Mouse (Mus musculus) thymus, adult 2 months (tissue): ENCODE measurements around the gene Fam183b. TPM values are rescaled to one million over a fixed set of nuclear protein-coding genes. Genes with fewer than 3 reads are reported as not detected.

ENCODE experiments used
- DNase-seq: peaks from one replicate; pipeline ENCODE4 v3.0.0; 2021
- H3K27ac ChIP-seq: fragments of 200-500 bp; 2 replicates; pipeline ENCODE4 v1.5.1; 2012; ENCODE audit warnings: low read length, control low read depth; ENCODE audit not compliant: control insufficient read depth, insufficient read depth
- H3K27me3 ChIP-seq: fragments of 200-500 bp; 2 replicates; pipeline ENCODE4 v1.6.1; 2012; ENCODE audit warnings: mild to moderate bottlenecking, low read length, moderate library complexity, mixed read lengths; ENCODE audit not compliant: control insufficient read depth, insufficient read depth
- H3K36me3 ChIP-seq: fragments of 200-500 bp; 2 replicates; pipeline ENCODE4 v1.6.1; 2012; ENCODE audit warnings: mild to moderate bottlenecking, low read length, moderate library complexity; ENCODE audit not compliant: control insufficient read depth, insufficient read depth
- H3K4me1 ChIP-seq: fragments of 200-500 bp; replicated peaks from 2 replicates; pipeline ENCODE4 v1.6.1; 2012; ENCODE audit warnings: low read length; ENCODE audit not compliant: control insufficient read depth, insufficient read depth
- H3K4me3 ChIP-seq: fragments of 200-500 bp; 2 replicates; pipeline ENCODE4 v1.5.1; 2012; ENCODE audit warnings: mild to moderate bottlenecking, low read length, control low read depth, moderate library complexity; ENCODE audit not compliant: control insufficient read depth, insufficient read depth
- CTCF ChIP-seq: fragments of 200-500 bp; IDR thresholded peaks from 2 replicates; pipeline ENCODE4 v1.5.1; 2012; ENCODE audit warnings: mild to moderate bottlenecking, control low read depth, low read length, moderate library complexity, borderline replicate concordance; ENCODE audit not compliant: control insufficient read depth, poor library complexity, insufficient read depth; ENCODE audit errors: extremely low read depth
- POLR2A ChIP-seq: fragments of 200-500 bp; IDR thresholded peaks from 2 replicates; pipeline ENCODE4 v1.6.1; 2012; ENCODE audit warnings: mild to moderate bottlenecking, low read length, control low read depth, moderate library complexity; ENCODE audit not compliant: control insufficient read depth, poor library complexity, insufficient read depth; ENCODE audit errors: extremely low read depth
- WGBS: fragments of 180-500 bp; shearing (Covaris S2); methylation state at CpG from one replicate; pipeline ENCODE4 v1.1.7; 2018; 5-methylcytosine and 5-hydroxymethylcytosine counted together
- polyA plus RNA-seq: library from polyadenylated mRNA; depleted of rRNA; stranded (reverse); fragments of >200 nt; gene quantifications from 2 replicates; pipeline ENCODE4 v1.2.3, GENCODE M21; 2012

Fam183b gene
- polyA plus RNA-seq, 1 experiment, result 0.82 TPM

DNA sequence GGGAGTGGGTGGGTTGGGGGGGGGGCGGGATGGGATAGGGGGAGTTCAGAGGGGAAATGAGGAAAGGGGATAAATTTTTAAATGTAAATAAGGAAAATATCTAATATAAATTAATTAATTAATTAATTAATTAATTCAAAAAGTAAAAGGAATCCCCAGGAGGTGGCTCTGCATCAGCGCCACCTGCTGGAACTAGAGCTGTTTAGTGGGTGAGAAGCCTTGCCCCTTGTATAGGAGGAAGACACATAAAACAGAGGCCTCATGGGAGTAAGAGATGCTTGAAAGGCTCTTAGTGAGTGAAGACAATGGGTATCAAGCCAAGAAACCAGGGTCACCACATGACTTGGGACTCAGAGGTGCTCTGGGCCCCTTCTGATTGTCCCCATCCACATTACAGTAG is 5.9 kb downstream of the Fam183b start:
- DNase-seq, result no peak
- TF ChIP-seq CTCF (no peak), POLR2A (no peak)
- no peaks in the 10 kb centered on the region for H3K27me3 ChIP-seq
- no peak overlapping the region for H3K27ac ChIP-seq
- no peaks in the 10 kb centered on the region for H3K4me1 ChIP-seq
- no peak overlapping the region for H3K4me3 ChIP-seq
- 86% methylated on average over 2 of the region's 2 CpGs for WGBS
- H3K36me3 ChIP-seq, result no peaks in the 10 kb centered on the region

DNA sequence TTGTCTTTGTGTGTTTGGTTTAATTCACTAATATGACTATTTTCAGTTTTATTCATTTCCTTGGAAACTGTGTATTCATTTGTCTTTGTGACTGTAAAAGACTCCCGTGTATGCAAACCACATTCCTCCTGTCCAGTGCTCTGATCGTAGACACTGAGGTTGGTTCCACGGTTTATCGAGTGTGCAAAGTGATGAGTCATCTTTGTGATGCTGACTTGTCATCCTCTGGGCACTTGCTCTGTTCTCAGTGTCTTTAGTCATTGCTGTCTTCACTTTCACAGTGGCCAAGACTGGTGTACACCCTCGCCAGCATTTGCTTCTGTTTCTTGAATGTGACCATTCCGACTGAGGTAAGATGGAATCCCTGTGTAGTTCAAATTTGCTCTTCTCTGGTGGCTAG is 11.1 kb downstream of the Fam183b start:
- Histone ChIP-seq H3K27ac (no peak overlapping the region), H3K36me3 (no peaks in the 10 kb centered on the region), H3K4me1 (peaks cover 28% of the 10 kb centered on the region), H3K4me3 (no peak overlapping the region), H3K27me3 (no peaks in the 10 kb centered on the region)
- no peak for TF ChIP-seq POLR2A
- TF ChIP-seq CTCF, result no peak
- 58% methylated on average over 6 of the region's 6 CpGs for WGBS
- no peak for DNase-seq

DNA sequence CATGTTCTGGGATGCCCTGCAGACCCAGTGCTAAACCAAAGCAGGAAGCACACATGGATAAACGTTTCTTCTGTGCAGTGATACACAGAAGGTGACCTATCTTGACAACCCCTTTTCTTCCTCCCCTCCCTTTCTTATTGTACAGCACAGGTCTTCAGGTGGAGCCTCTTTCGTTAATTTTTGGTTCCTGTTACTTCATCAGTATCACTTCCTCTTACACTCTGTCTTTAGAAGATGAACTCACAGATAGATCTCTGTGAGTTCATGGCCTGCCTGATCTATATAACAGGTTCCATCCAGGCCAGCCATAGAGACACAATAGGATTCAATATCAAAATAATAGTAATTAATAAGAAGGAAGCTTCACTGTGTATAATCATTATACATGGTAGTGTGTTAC is 11.7 kb downstream of the Fam183b start:
- 7% methylated on average over 2 of the region's 2 CpGs for WGBS
- Histone ChIP-seq H3K27ac (no peak overlapping the region), H3K36me3 (no peaks in the 10 kb centered on the region), H3K27me3 (no peaks in the 10 kb centered on the region), H3K4me3 (no peak overlapping the region), H3K4me1 (peaks cover 28% of the 10 kb centered on the region)
- no peak for TF ChIP-seq POLR2A
- TF ChIP-seq CTCF, result no peak
- no peak for DNase-seq

DNA sequence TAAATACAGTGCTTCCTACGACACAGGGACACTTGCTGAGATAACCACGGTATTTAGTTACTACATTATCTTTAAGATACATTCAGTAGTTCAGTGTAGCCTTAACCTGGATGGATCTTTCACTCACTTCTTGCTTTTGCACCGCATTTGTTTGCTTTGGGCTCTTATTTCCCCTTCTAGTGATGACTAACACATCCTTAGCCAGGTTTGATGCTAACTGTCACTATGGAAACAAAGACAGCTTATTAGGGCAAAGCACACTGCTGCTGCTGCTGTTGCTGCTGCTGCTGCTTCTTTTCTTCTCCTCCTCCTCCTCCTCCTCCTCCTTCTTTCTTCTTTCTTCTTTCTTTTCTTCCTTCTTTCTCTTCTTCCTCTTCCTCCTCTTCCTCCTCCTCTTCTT is 12.2 kb downstream of the Fam183b start:
- no peaks in the 10 kb centered on the region for H3K36me3 ChIP-seq
- 40% methylated on average over 3 of the region's 3 CpGs for WGBS
- no peaks in the 10 kb centered on the region for H3K27me3 ChIP-seq
- peaks cover 28% of the 10 kb centered on the region for H3K4me1 ChIP-seq
- no peak for DNase-seq
- H3K27ac ChIP-seq, result no peak overlapping the region; the same call in 1 of the 2 replicates
- H3K4me3 ChIP-seq, result no peak overlapping the region
- TF ChIP-seq POLR2A (no peak), CTCF (no peak)

DNA sequence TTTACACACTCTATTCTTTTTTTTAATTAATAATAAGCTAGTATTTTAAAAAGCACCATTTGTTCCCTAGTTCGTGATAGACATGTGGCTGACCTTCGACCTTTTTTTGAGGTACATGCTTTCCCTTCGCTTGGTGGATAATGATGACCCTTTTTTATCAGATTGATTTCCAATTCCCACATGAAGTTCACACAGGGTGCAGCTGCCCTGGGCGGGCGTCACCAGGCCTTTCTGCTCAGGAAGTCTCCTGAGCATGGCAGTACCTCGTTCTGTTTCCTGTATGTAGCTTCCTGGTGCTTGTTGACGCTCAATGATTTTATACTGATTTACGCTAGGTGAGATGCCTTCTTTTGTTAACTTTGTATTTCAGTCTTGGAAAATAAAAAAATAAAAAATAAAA is 13.4 kb downstream of the Fam183b start:
- DNase-seq, result peak; percentile 44
- Histone ChIP-seq H3K4me3 (no peak overlapping the region), H3K27ac (peak overlapping the region; percentile 98), H3K4me1 (peaks cover 28% of the 10 kb centered on the region), H3K27me3 (no peaks in the 10 kb centered on the region), H3K36me3 (no peaks in the 10 kb centered on the region)
- WGBS, result 24% methylated on average over 8 of the region's 8 CpGs
- TF ChIP-seq CTCF, result no peak
- no peak for TF ChIP-seq POLR2A

DNA sequence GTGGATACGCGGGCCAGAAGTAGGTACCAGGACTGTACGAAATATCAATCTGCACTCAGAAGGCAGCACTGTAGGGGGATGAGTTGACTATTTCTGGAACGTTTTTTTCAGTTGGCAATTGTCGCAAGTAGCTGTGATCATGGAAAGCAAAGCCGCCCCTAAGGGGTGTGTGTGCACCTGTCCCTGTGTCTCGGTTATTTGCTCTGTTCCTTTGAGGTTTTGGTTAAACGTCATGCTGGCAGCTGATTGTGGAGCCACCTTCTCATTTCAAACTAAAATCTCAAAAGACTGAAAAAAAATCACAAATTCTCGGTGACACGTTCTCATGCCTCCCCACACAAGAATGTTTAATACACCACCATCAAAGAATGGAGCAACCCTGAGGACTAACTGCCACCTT is 14.1 kb downstream of the Fam183b start:
- 20% methylated on average over 10 of the region's 10 CpGs for WGBS
- peaks cover 30% of the 10 kb centered on the region for H3K4me1 ChIP-seq
- H3K27ac ChIP-seq, result peak overlapping the region; percentile 98
- H3K36me3 ChIP-seq, result no peaks in the 10 kb centered on the region
- TF ChIP-seq CTCF (no peak), POLR2A (no peak)
- H3K4me3 ChIP-seq, result no peak overlapping the region
- peak; percentile 67 for DNase-seq
- no peaks in the 10 kb centered on the region for H3K27me3 ChIP-seq

DNA sequence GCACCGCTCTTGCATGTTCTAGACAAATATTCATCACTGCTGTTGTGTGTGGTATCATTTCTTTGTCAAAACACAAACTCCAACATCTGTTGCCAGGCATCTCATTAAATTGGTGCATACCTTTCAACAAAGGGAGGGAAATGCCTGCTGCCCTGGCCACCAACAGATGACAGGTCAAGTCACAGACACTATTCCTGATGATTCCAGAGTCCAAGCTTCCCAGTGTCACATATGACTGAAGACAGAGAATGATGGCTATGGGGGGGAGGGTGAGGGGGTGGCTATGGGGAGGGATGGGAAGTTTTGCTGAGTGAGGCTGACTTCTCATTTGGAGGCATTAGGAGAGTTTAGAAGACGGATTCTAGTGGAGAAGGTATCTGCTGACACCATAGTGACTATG is 17.6 kb downstream of the Fam183b start:
- WGBS, result 97% methylated on average over 2 of the region's 2 CpGs
- Histone ChIP-seq H3K4me3 (no peak overlapping the region), H3K27ac (no peak overlapping the region), H3K27me3 (no peaks in the 10 kb centered on the region), H3K4me1 (peaks cover 25% of the 10 kb centered on the region), H3K36me3 (no peaks in the 10 kb centered on the region)
- TF ChIP-seq CTCF (no peak), POLR2A (no peak)
- no peak for DNase-seq
